Mouse (Mus musculus) gastrocnemius, adult 18-20 months (tissue): ENCODE measurements around the gene Krt17. TPM values are rescaled to one million over a fixed set of nuclear protein-coding genes. Genes with fewer than 3 reads are reported as not detected.
"Not testable (repeated sequence)": the region's sequence is repeated elsewhere in the genome, so short reads cannot be mapped to it uniquely, and the experiment has no call there.

Experiments
- DNase-seq: peaks from one replicate; pipeline ENCODE4 v3.0.0; 2021; ENCODE audit warnings: low spot score
- long read RNA-seq, 2 experiments: library from polyadenylated mRNA; stranded (forward); transcript quantifications; one replicate each; pipeline ENCODE4 v2.0.0; 2021
- total RNA-seq, 2 experiments: library from RNA; stranded (reverse); gene quantifications; 2 replicates each; pipeline ENCODE4 v1.2.3; 2021

Krt17 gene
- under 1 TPM in 1 of 2 experiments, not detected in 1; 0.14 TPM for total RNA-seq
- long read RNA-seq, experiment 1: 0 reads
- long read RNA-seq, experiment 2: 0 reads

GRCm38 (mm10) chr11:100260514-100261234 is at the start of gene Krt17:
TSS of gene Krt17 (minus strand) at chr11:100261029.
- no peak for DNase-seq

GRCm38 (mm10) chr11:100308672-100309071 is 47.8 kb upstream of the Krt17 start:
- DNase-seq: not testable (repeated sequence)

GRCm38 (mm10) chr11:100307900-100308299 is 47.1 kb upstream of the Krt17 start:
- no peak for DNase-seq

- no peak for DNase-seq
These were observed 40.5 kb upstream of the Krt17 start for GRCm38 (mm10) chr11:100301292-100301691.

GRCm38 (mm10) chr11:100300293-100300692 is 39.5 kb upstream of the Krt17 start:
- peak; percentile 44 for DNase-seq

GRCm38 (mm10) chr11:100298274-100299036 is 37.6 kb upstream of the Krt17 start:
- peak; percentile 79 for DNase-seq

GRCm38 (mm10) chr11:100297801-100298200 is 37.0 kb upstream of the Krt17 start:
- no peak for DNase-seq

- peak; percentile 76 for DNase-seq
These were observed 34.5 kb upstream of the Krt17 start for GRCm38 (mm10) chr11:100295308-100295707.

- DNase-seq: no peak
These were observed 32.1 kb upstream of the Krt17 start for GRCm38 (mm10) chr11:100292884-100293283.

GRCm38 (mm10) chr11:100290235-100290634 is 29.4 kb upstream of the Krt17 start:
- no peak for DNase-seq

GRCm38 (mm10) chr11:100288942-100289341 is 28.1 kb upstream of the Krt17 start:
- peak; percentile 30 for DNase-seq

GRCm38 (mm10) chr11:100287024-100287423 is 26.2 kb upstream of the Krt17 start:
- peak; percentile 72 for DNase-seq

- DNase-seq: no peak
These were observed 24.2 kb upstream of the Krt17 start for GRCm38 (mm10) chr11:100284988-100285387.

- DNase-seq: peak; percentile 70
These were observed 21.7 kb upstream of the Krt17 start for GRCm38 (mm10) chr11:100282549-100282948.

- DNase-seq: peak; percentile 85
These were observed 21.0 kb upstream of the Krt17 start for GRCm38 (mm10) chr11:100281596-100282544.

GRCm38 (mm10) chr11:100278759-100279158 is 17.9 kb upstream of the Krt17 start:
- DNase-seq: no peak

- DNase-seq: no peak
These were observed 17.1 kb upstream of the Krt17 start for GRCm38 (mm10) chr11:100277726-100278480.

GRCm38 (mm10) chr11:100275466-100275865 is 14.6 kb upstream of the Krt17 start:
- DNase-seq: no peak

- DNase-seq: no peak
These were observed 13.9 kb upstream of the Krt17 start for GRCm38 (mm10) chr11:100274719-100275118.

- DNase-seq: no peak
These were observed 11.0 kb upstream of the Krt17 start for GRCm38 (mm10) chr11:100271878-100272277.
